Mouse (Mus musculus) liver, embryonic 11.5 days (tissue): Measurements from ENCODE around the gene Yipf2. TPM values are rescaled to one million over a fixed set of nuclear protein-coding genes. Genes with fewer than 3 reads are reported as not detected.
"Not testable (repeated sequence)": the region's sequence is repeated elsewhere in the genome, so short reads cannot be mapped to it uniquely, and the experiment has no call there.

Experiments
- ATAC-seq: fragments of 200-750 bp; cut with Nextera tagmentation; replicated peaks from 2 replicates; pipeline ENCODE4 v1.8.0; 2017; ENCODE audit warnings: moderate number of reproducible peaks, mild to moderate bottlenecking, moderate TSS enrichment, moderate library complexity; ENCODE audit not compliant: low FRiP score
- DNase-seq: peaks from one replicate; pipeline ENCODE4 v3.0.0-alpha.2; 2017; ENCODE audit warnings: low spot score
- H3K27ac ChIP-seq: fragments of 300-500 bp; sonication (generic); 2 replicates; pipeline ENCODE4 v1.5.1; 2014; ENCODE audit warnings: mild to moderate bottlenecking, low read depth, low read length, control low read depth
- H3K27me3 ChIP-seq: fragments of 300-500 bp; sonication (generic); replicated peaks from 2 replicates; pipeline ENCODE4 v1.6.1; 2014; ENCODE audit warnings: low read length, mixed read lengths; ENCODE audit not compliant: control insufficient read depth, insufficient read depth
- H3K36me3 ChIP-seq: fragments of 300-500 bp; sonication (generic); 2 replicates; pipeline ENCODE4 v1.6.1; 2014; ENCODE audit warnings: mild to moderate bottlenecking, low read length, moderate library complexity, mixed read lengths; ENCODE audit not compliant: control insufficient read depth, insufficient read depth
- H3K4me1 ChIP-seq: fragments of 300-500 bp; sonication (generic); replicated peaks from 2 replicates; pipeline ENCODE4 v1.6.1; 2014; ENCODE audit warnings: low read length, mixed read lengths; ENCODE audit not compliant: control insufficient read depth, insufficient read depth
- H3K4me2 ChIP-seq: fragments of 300-500 bp; sonication (generic); 2 replicates; pipeline ENCODE4 v1.6.1; 2014; ENCODE audit warnings: mild to moderate bottlenecking, control low read depth, moderate library complexity
- H3K4me3 ChIP-seq: fragments of 300-500 bp; sonication (generic); 2 replicates; pipeline ENCODE4 v1.5.1; 2014; ENCODE audit warnings: low read depth, low read length, control low read depth
- H3K9ac ChIP-seq: fragments of 300-500 bp; sonication (generic); 2 replicates; pipeline ENCODE4 v1.6.1; 2014; ENCODE audit warnings: low read depth, low read length, control low read depth
- H3K9me3 ChIP-seq: fragments of 300-500 bp; sonication (generic); 2 replicates; pipeline ENCODE4 v1.6.1; 2016; ENCODE audit warnings: low read length, inconsistent platforms, mixed read lengths; ENCODE audit not compliant: control insufficient read depth
- WGBS: fragments of 180-500 bp; shearing (Covaris S2); extraction: QIAGEN DNeasy Blood & Tissue Kit; methylation state at CpG from one replicate; pipeline ENCODE4 v1.1.7; 2014; 5-methylcytosine and 5-hydroxymethylcytosine counted together
- polyA plus RNA-seq: library from polyadenylated mRNA; unstranded; fragments of >200 nt; fragmentation: Nextera tagmentation; extraction: Ambion mirVana; gene quantifications from 2 replicates; pipeline ENCODE4 v1.2.1, GENCODE M21; 2014

Gene Yipf2
- polyA plus RNA-seq, 1 experiment from 2014 or later: 16.5 TPM

GRCm38 (mm10) chr9:21605865-21606264, 13.2 kb upstream of the Yipf2 start:
- Histone ChIP-seq H3K36me3 (no peaks in the 10 kb centered on the region), H3K9ac (no peak overlapping the region), H3K9me3 (no peaks in the 10 kb centered on the region), H3K4me3 (no peak overlapping the region), H3K4me1 (no peaks in the 10 kb centered on the region), H3K27ac (no peak overlapping the region), H3K4me2 (no peak overlapping the region), H3K27me3 (no peaks in the 10 kb centered on the region)
- no peak for DNase-seq
- 83% methylated on average over 5 of the region's 5 CpGs for WGBS
- ATAC-seq: no peak

GRCm38 (mm10) chr9:21604119-21604518, 11.5 kb upstream of the Yipf2 start:
- Histone ChIP-seq H3K36me3 (no peaks in the 10 kb centered on the region), H3K4me2 (no peak overlapping the region), H3K27ac (no peak overlapping the region), H3K4me1 (peaks cover 4% of the 10 kb centered on the region; the same call in 1 of the 2 replicates), H3K27me3 (no peaks in the 10 kb centered on the region), H3K9ac (no peak overlapping the region), H3K9me3 (no peaks in the 10 kb centered on the region), H3K4me3 (no peak overlapping the region)
- ATAC-seq (no peak), DNase-seq (no peak)
- WGBS: 76% methylated on average over 5 of the region's 5 CpGs

- 50% methylated on average over 10 of the region's 10 CpGs for WGBS
- H3K9me3 ChIP-seq: no peaks in the 10 kb centered on the region
- no peak overlapping the region for H3K9ac ChIP-seq
- H3K27me3 ChIP-seq: no peaks in the 10 kb centered on the region
- no peak overlapping the region for H3K4me3 ChIP-seq
- H3K4me2 ChIP-seq: no peak overlapping the region
- no peaks in the 10 kb centered on the region for H3K36me3 ChIP-seq
- H3K27ac ChIP-seq: no peak overlapping the region
- ATAC-seq: peak; percentile 51
- DNase-seq: peak; percentile 61
- peaks cover 4% of the 10 kb centered on the region; the same call in 1 of the 2 replicates for H3K4me1 ChIP-seq
Observed at GRCm38 (mm10) chr9:21601722-21602399, 9.2 kb upstream of the Yipf2 start.

- ATAC-seq (no peak), DNase-seq (no peak)
- Histone ChIP-seq H3K4me1 (peaks cover 4% of the 10 kb centered on the region; the same call in 1 of the 2 replicates), H3K4me2 (no peak overlapping the region), H3K4me3 (no peak overlapping the region), H3K27ac (no peak overlapping the region), H3K36me3 (peaks cover 2% of the 10 kb centered on the region; the same call in 1 of the 2 replicates), H3K9me3 (no peaks in the 10 kb centered on the region), H3K9ac (no peak overlapping the region), H3K27me3 (no peaks in the 10 kb centered on the region)
- WGBS: 82% methylated on average over 2 of the region's 2 CpGs
Observed at GRCm38 (mm10) chr9:21601073-21601472, 8.4 kb upstream of the Yipf2 start.

- peaks cover 4% of the 10 kb centered on the region; the same call in 1 of the 2 replicates for H3K36me3 ChIP-seq
- no peak overlapping the region for H3K27ac ChIP-seq
- H3K4me3 ChIP-seq: no peak overlapping the region
- ATAC-seq: peak; percentile 79
- H3K9me3 ChIP-seq: no peaks in the 10 kb centered on the region
- WGBS: 69% methylated on average over 3 of the region's 3 CpGs
- H3K4me1 ChIP-seq: peaks cover 4% of the 10 kb centered on the region; the same call in 1 of the 2 replicates
- H3K9ac ChIP-seq: no peak overlapping the region
- no peak for DNase-seq
- H3K27me3 ChIP-seq: no peaks in the 10 kb centered on the region
- H3K4me2 ChIP-seq: no peak overlapping the region
Observed at GRCm38 (mm10) chr9:21600186-21600585, 7.6 kb upstream of the Yipf2 start.

- Histone ChIP-seq H3K4me3 (no peak overlapping the region), H3K27me3 (no peaks in the 10 kb centered on the region), H3K36me3 (peaks cover 4% of the 10 kb centered on the region; the same call in 1 of the 2 replicates), H3K27ac (no peak overlapping the region), H3K9me3 (no peaks in the 10 kb centered on the region), H3K4me1 (peaks cover 15% of the 10 kb centered on the region), H3K9ac (no peak overlapping the region), H3K4me2 (no peak overlapping the region)
- ATAC-seq: 0 out of 2 replicates have a peak, but pooled peaks have one; percentile 29
- DNase-seq: no peak
- WGBS: 31% methylated on average over 2 of the region's 2 CpGs
Observed at GRCm38 (mm10) chr9:21598198-21598597, 5.6 kb upstream of the Yipf2 start.

- Histone ChIP-seq H3K36me3 (peaks cover 6% of the 10 kb centered on the region), H3K27ac (no peak overlapping the region), H3K4me3 (peak overlapping the region; percentile 97; the same call in 1 of the 2 replicates), H3K9me3 (no peaks in the 10 kb centered on the region), H3K4me1 (peaks cover 16% of the 10 kb centered on the region), H3K9ac (no peak overlapping the region), H3K4me2 (no peak overlapping the region), H3K27me3 (no peaks in the 10 kb centered on the region)
- no peak for DNase-seq
- ATAC-seq: no peak
- 82% methylated on average over 2 of the region's 2 CpGs for WGBS
Observed at GRCm38 (mm10) chr9:21594838-21595237, 2.2 kb upstream of the Yipf2 start.

GRCm38 (mm10) chr9:21594350-21594749, 1.7 kb upstream of the Yipf2 start:
- H3K9ac ChIP-seq, H3K27ac ChIP-seq, DNase-seq, ATAC-seq, H3K9me3 ChIP-seq, H3K27me3 ChIP-seq: not testable (repeated sequence)
- Histone ChIP-seq H3K4me1 (peaks cover 16% of the 10 kb centered on the region), H3K4me3 (peak overlapping the region; percentile 97), H3K36me3 (peaks cover 11% of the 10 kb centered on the region), H3K4me2 (peak overlapping the region; percentile 98)
- WGBS: 86% methylated on average over 8 of the region's 8 CpGs
